Mouse (Mus musculus) limb, embryonic 13.5 days (tissue): ENCODE results near the gene Sidt2. TPM values are rescaled to one million over a fixed set of nuclear protein-coding genes. Genes with fewer than 3 reads are reported as not detected.

ENCODE experiments used
- ATAC-seq: fragments of 200-750 bp; cut with Nextera tagmentation; 2 replicates; pipeline ENCODE4 v1.8.0; 2017; ENCODE audit warnings: low read depth, moderate number of reproducible peaks, moderate TSS enrichment; ENCODE audit not compliant: low FRiP score
- H3K27ac ChIP-seq: fragments of 300-500 bp; sonication (generic); 2 replicates; pipeline ENCODE4 v1.5.1; 2015; ENCODE audit warnings: inconsistent platforms, mild to moderate bottlenecking, moderate library complexity
- H3K27me3 ChIP-seq: fragments of 300-500 bp; sonication (generic); 2 replicates; pipeline ENCODE4 v1.6.1; 2015; ENCODE audit warnings: mild to moderate bottlenecking, inconsistent platforms
- H3K36me3 ChIP-seq: fragments of 300-500 bp; sonication (generic); 2 replicates; pipeline ENCODE4 v1.6.1; 2015; ENCODE audit warnings: inconsistent platforms, mild to moderate bottlenecking, moderate library complexity
- H3K4me1 ChIP-seq: fragments of 300-500 bp; sonication (generic); 2 replicates; pipeline ENCODE4 v1.6.1; 2015; ENCODE audit warnings: inconsistent platforms
- H3K4me2 ChIP-seq: fragments of 300-500 bp; sonication (generic); replicated peaks from 2 replicates; pipeline ENCODE4 v1.6.1; 2015; ENCODE audit warnings: inconsistent platforms, mild to moderate bottlenecking, moderate library complexity
- H3K4me3 ChIP-seq: fragments of 300-500 bp; sonication (generic); 2 replicates; pipeline ENCODE4 v1.5.1; 2015; ENCODE audit warnings: moderate library complexity, mild to moderate bottlenecking, inconsistent platforms
- H3K9ac ChIP-seq: fragments of 300-500 bp; sonication (generic); 2 replicates; pipeline ENCODE4 v1.6.1; 2015; ENCODE audit warnings: mild to moderate bottlenecking, inconsistent platforms
- H3K9me3 ChIP-seq: fragments of 300-500 bp; sonication (generic); 2 replicates; pipeline ENCODE4 v1.6.1; 2016; ENCODE audit warnings: inconsistent platforms
- WGBS: fragments of 180-500 bp; shearing (Covaris S2); methylation state at CpG from one replicate; pipeline ENCODE4 v1.1.7; 2015; 5-methylcytosine and 5-hydroxymethylcytosine counted together
- polyA plus RNA-seq: library from polyadenylated mRNA; unstranded; fragments of >200 nt; fragmentation: Nextera tagmentation; extraction: Ambion mirVana; gene quantifications from 2 replicates; pipeline ENCODE4 v1.2.1, GENCODE M21; 2015

Gene Sidt2
- polyA plus RNA-seq, 1 experiment from 2014 or later, result 40.0 TPM

DNA sequence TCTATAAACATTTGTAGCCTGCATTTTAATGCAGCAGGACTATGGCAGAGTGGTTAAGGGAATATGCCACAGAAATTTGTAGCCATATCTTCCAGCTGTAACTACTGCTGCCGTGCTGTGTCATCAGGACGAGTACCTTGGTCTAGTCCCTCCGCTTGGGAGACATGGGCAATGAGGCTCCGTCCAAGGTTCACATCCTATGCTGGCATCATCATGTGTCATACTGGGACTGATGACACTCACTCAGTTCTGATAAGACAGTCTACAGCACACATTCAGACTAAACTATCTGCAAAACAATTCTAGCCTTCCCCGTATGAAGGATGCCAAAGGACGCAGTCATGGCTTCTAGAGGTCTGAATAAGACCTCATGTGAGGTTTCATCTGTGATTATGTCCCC, 8.5 kb upstream of the Sidt2 start:
- 95% methylated on average over 6 of the region's 6 CpGs for WGBS
- Histone ChIP-seq H3K27ac (no peak overlapping the region), H3K9ac (no peak overlapping the region), H3K4me2 (no peak overlapping the region), H3K27me3 (no peaks in the 10 kb centered on the region), H3K4me3 (no peak overlapping the region), H3K36me3 (peaks cover 75% of the 10 kb centered on the region), H3K4me1 (0 out of 2 replicates have a peak, but pooled peaks cover 7% of the 10 kb centered on the region), H3K9me3 (no peaks in the 10 kb centered on the region)
- ATAC-seq, result no peak

- Histone ChIP-seq H3K9me3 (no peaks in the 10 kb centered on the region), H3K36me3 (peaks cover 60% of the 10 kb centered on the region), H3K27ac (no peak overlapping the region), H3K4me3 (no peak overlapping the region), H3K9ac (no peak overlapping the region), H3K27me3 (no peaks in the 10 kb centered on the region), H3K4me1 (peaks cover 12% of the 10 kb centered on the region; the same call in 1 of the 2 replicates), H3K4me2 (no peak overlapping the region)
- 79% methylated on average over 2 of the region's 2 CpGs for WGBS
- ATAC-seq, result no peak
Observed at GRCm38 (mm10) chr9:45961855-45962254, 6.8 kb upstream of the Sidt2 start.

GRCm38 (mm10) chr9:45959661-45960060, 4.6 kb upstream of the Sidt2 start:
- H3K4me3 ChIP-seq, result no peak overlapping the region
- no peak for ATAC-seq
- H3K27me3 ChIP-seq, result no peaks in the 10 kb centered on the region
- H3K4me2 ChIP-seq, result no peak overlapping the region
- 0 out of 2 replicates have a peak overlapping the region, but pooled peaks have one; percentile 4 for H3K27ac ChIP-seq
- peaks cover 19% of the 10 kb centered on the region for H3K4me1 ChIP-seq
- H3K9ac ChIP-seq, result no peak overlapping the region
- no peaks in the 10 kb centered on the region for H3K9me3 ChIP-seq
- 82% methylated on average over 7 of the region's 7 CpGs for WGBS
- peaks cover 40% of the 10 kb centered on the region for H3K36me3 ChIP-seq

DNA sequence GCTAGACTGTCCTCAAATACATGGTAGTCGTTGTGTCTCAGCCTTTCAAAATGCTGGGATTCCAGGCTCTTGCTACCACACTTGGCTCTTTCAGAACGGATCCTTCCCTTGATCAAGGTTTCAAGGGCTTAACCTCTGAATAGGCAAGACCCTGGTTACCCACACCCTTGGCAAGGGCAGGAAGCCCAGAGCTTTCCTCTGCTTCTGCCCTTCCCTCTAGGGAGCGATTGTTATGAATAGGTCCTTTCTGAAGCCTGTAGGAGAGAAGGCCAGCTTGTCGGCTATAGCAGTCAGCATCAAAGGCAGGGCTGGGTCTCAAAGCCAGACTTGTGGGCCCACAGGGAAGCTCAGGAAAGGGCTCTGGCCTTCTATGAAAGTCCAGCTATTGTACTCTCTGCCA, 3.8 kb upstream of the Sidt2 start:
- Histone ChIP-seq H3K27me3 (no peaks in the 10 kb centered on the region), H3K4me3 (no peak overlapping the region), H3K4me2 (no peak overlapping the region), H3K4me1 (peaks cover 24% of the 10 kb centered on the region), H3K9ac (no peak overlapping the region), H3K27ac (peak overlapping the region; percentile 45; the same call in 1 of the 2 replicates), H3K9me3 (no peaks in the 10 kb centered on the region), H3K36me3 (peaks cover 32% of the 10 kb centered on the region)
- WGBS, result 47% methylated on average over 4 of the region's 4 CpGs
- no peak for ATAC-seq

GRCm38 (mm10) chr9:45958023-45958670, 3.1 kb upstream of the Sidt2 start:
- 72% methylated on average over 7 of the region's 7 CpGs for WGBS
- no peaks in the 10 kb centered on the region for H3K27me3 ChIP-seq
- H3K4me3 ChIP-seq, result no peak overlapping the region
- peak overlapping the region; percentile 45; the same call in 1 of the 2 replicates for H3K27ac ChIP-seq
- no peaks in the 10 kb centered on the region for H3K9me3 ChIP-seq
- H3K9ac ChIP-seq, result no peak overlapping the region
- H3K36me3 ChIP-seq, result peaks cover 25% of the 10 kb centered on the region
- peaks cover 31% of the 10 kb centered on the region for H3K4me1 ChIP-seq
- H3K4me2 ChIP-seq, result no peak overlapping the region
- no peak for ATAC-seq

GRCm38 (mm10) chr9:45954294-45955106, 558 bp downstream of the Sidt2 start:
- Histone ChIP-seq H3K9me3 (no peaks in the 10 kb centered on the region), H3K36me3 (peaks cover 31% of the 10 kb centered on the region), H3K27ac (peak overlapping the region; percentile 86; the same call in 1 of the 2 replicates), H3K27me3 (no peaks in the 10 kb centered on the region), H3K4me1 (peaks cover 29% of the 10 kb centered on the region), H3K9ac (peak overlapping the region; percentile 93), H3K4me3 (peak overlapping the region; percentile 82), H3K4me2 (peak overlapping the region; percentile 91)
- peak; percentile 57 for ATAC-seq
- under 1% methylated on average over 62 of the region's 63 CpGs for WGBS

DNA sequence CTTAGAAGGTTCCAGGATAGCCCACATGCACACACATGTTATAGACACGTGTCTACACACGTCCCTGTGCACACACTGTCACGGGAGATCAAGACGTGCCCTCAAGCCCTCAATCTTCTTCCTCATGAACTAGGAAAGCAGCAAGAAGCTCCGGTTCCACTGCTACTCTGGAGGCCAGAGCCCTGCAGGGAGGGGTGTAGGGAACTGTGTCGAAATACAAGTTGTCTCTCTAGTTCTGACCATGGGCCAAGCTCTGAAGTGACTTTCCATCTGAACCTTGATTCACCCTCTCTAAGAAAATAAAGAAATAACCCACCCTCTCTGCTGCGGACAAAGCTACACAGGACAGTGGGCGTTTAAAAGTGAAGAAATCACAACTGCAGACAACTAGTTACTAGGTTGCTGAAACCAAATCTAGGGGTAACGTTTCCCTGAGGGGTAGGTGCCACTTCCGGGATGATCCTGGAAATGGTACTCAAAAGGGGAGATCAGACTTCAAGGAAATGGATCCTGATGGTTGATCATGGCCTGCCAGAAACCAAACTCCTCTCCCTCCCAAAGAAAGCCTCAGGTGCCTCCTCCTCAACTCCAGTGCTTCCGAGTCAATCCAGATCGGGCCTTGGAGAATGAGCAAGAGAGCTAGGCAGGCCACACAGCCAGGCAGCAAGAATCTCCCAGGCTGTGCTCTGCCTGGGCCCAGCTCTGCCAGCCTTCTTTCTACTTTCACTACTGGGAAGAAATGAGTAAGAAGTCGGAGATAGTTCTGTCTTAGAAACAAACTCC, 1.4 kb downstream of the Sidt2 start:
- peak overlapping the region; percentile 82 for H3K4me3 ChIP-seq
- no peak for ATAC-seq
- H3K9ac ChIP-seq, result peak overlapping the region; percentile 93
- no peaks in the 10 kb centered on the region for H3K9me3 ChIP-seq
- H3K4me1 ChIP-seq, result peaks cover 29% of the 10 kb centered on the region
- H3K4me2 ChIP-seq, result peak overlapping the region; percentile 91
- peak overlapping the region; percentile 86 for H3K27ac ChIP-seq
- 54% methylated on average over 13 of the region's 13 CpGs for WGBS
- H3K27me3 ChIP-seq, result no peaks in the 10 kb centered on the region
- peaks cover 39% of the 10 kb centered on the region for H3K36me3 ChIP-seq

DNA sequence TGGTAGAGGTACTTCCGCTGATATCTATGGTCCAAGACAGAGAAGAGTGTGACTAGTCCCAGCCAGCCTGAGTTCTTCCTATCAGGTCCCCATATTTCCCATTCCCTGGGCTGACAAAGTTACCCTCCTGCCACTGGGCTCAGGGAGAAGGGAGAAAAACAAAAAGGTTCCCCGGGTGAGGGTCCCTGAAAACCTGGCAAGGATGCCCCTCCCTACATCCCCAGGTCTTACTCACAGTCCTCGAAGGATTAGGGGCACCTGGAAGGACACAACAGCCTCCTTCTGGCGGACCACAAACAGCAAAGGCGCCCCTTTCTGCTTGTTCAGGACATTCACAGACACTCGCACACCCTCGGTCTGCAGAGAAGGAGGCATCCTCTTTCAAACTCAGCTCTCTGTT, 2.2 kb downstream of the Sidt2 start:
- Histone ChIP-seq H3K27ac (no peak overlapping the region), H3K4me2 (peak overlapping the region; percentile 91), H3K9ac (peak overlapping the region; percentile 93), H3K4me3 (peak overlapping the region; percentile 82; the same call in 1 of the 2 replicates), H3K36me3 (peaks cover 47% of the 10 kb centered on the region), H3K4me1 (peaks cover 24% of the 10 kb centered on the region), H3K27me3 (no peaks in the 10 kb centered on the region), H3K9me3 (no peaks in the 10 kb centered on the region)
- no peak for ATAC-seq
- 85% methylated on average over 7 of the region's 7 CpGs for WGBS

- 91% methylated on average over 4 of the region's 4 CpGs for WGBS
- no peak overlapping the region for H3K27ac ChIP-seq
Observed at GRCm38 (mm10) chr9:45952057-45952456, 3.0 kb downstream of the Sidt2 start.

GRCm38 (mm10) chr9:45946872-45947183, 8.2 kb downstream of the Sidt2 start:
- no peaks in the 10 kb centered on the region for H3K27me3 ChIP-seq
- H3K9me3 ChIP-seq, result no peaks in the 10 kb centered on the region
- no peak overlapping the region for H3K4me3 ChIP-seq
- no peak overlapping the region for H3K4me2 ChIP-seq
- H3K9ac ChIP-seq, result no peak overlapping the region
- H3K4me1 ChIP-seq, result no peaks in the 10 kb centered on the region
- H3K36me3 ChIP-seq, result peaks cover 99% of the 10 kb centered on the region
- no peak overlapping the region for H3K27ac ChIP-seq
- WGBS, result 82% methylated on average over 10 of the region's 10 CpGs
- no peak for ATAC-seq

More at GRCm38 (mm10) chr9:45952057-45952456, 3.0 kb downstream of the Sidt2 start:
- ATAC-seq, result no peak
- Histone ChIP-seq H3K9me3 (no peaks in the 10 kb centered on the region), H3K27me3 (no peaks in the 10 kb centered on the region), H3K4me2 (no peak overlapping the region), H3K4me1 (peaks cover 24% of the 10 kb centered on the region), H3K36me3 (peaks cover 55% of the 10 kb centered on the region), H3K9ac (no peak overlapping the region), H3K4me3 (no peak overlapping the region)

- H3K9me3 ChIP-seq, result no peaks in the 10 kb centered on the region
- no peak overlapping the region for H3K27ac ChIP-seq
- no peak overlapping the region for H3K4me2 ChIP-seq
- H3K4me3 ChIP-seq, result no peak overlapping the region
- H3K36me3 ChIP-seq, result peaks cover 99% of the 10 kb centered on the region
- ATAC-seq, result no peak
- H3K9ac ChIP-seq, result no peak overlapping the region; the same call in 1 of the 2 replicates
- H3K4me1 ChIP-seq, result no peaks in the 10 kb centered on the region
- WGBS, result 88% methylated on average over 16 of the region's 16 CpGs
- H3K27me3 ChIP-seq, result no peaks in the 10 kb centered on the region
Observed at GRCm38 (mm10) chr9:45946182-45946871, 8.7 kb downstream of the Sidt2 start.
